Comparison of ENCODE assay signal across 25 mouse cellular contexts in genomic region chr12:70307881-70308280, GRCm38 (mm10). TPM values are rescaled to one million over a fixed set of nuclear protein-coding genes. Genes with fewer than 3 reads are reported as not detected.
"Had no signal": no experiment of that assay in that cellular context is flagged by ENCODE, and none has a peak within 500 bp of the region (broad histone marks: within the 10 kb centered on the region; RNA-seq: fewer than 3 reads in every experiment).

No protein-coding gene starts in this region.

- ATAC-seq: hindbrain, embryonic 16.5 days; inflammation-experienced regulatory T-cells, adult 6 months; intestine, embryonic 15.5 days; intestine, postnatal 0 days; liver, embryonic 12.5 days had no signal

- H3K27me3 ChIP-seq: heart, embryonic 12.5 days; hindbrain, embryonic 12.5 days; intestine, embryonic 15.5 days; limb, embryonic 13.5 days; limb, embryonic 15.5 days; liver, embryonic 12.5 days had no signal

- DNase-seq: gastrocnemius, adult 2 months; gastrocnemius, postnatal 10 days; gastrocnemius, postnatal 25 days; heart, adult 18-20 months; heart, postnatal 10 days; heart, postnatal 4 days; kidney, adult 18-20 months; kidney, adult 8-10 months; kidney, postnatal 10 days; kidney, postnatal 25 days; layer of hippocampus, postnatal 36 days had no signal

- H3K9me3 ChIP-seq: heart, embryonic 10.5 days; heart, embryonic 12.5 days; hindbrain, embryonic 10.5 days; hindbrain, embryonic 12.5 days; intestine, embryonic 15.5 days; limb, embryonic 13.5 days; limb, embryonic 15.5 days; liver, embryonic 12.5 days had no signal

- H3K27ac ChIP-seq: gastrocnemius, adult 2 months; heart, embryonic 10.5 days; hindbrain, embryonic 10.5 days; hindbrain, embryonic 12.5 days; hindbrain, embryonic 14.5 days; intestine, embryonic 15.5 days; limb, embryonic 13.5 days; limb, embryonic 15.5 days; liver, embryonic 12.5 days; liver, embryonic 14.5 days had no signal

- H3K4me2 ChIP-seq: heart, embryonic 12.5 days; hindbrain, embryonic 12.5 days; hindbrain, embryonic 14.5 days; intestine, embryonic 15.5 days; limb, embryonic 13.5 days; limb, embryonic 15.5 days; liver, embryonic 12.5 days had no signal

- H3K36me3 ChIP-seq: heart, embryonic 10.5 days; heart, embryonic 12.5 days; hindbrain, embryonic 10.5 days; hindbrain, embryonic 12.5 days; intestine, embryonic 15.5 days; limb, embryonic 13.5 days; limb, embryonic 15.5 days; liver, embryonic 12.5 days had no signal

- H3K4me3 ChIP-seq: gastrocnemius, adult 2 months; heart, embryonic 10.5 days; heart, embryonic 12.5 days; hindbrain, embryonic 10.5 days; hindbrain, embryonic 12.5 days; intestine, embryonic 15.5 days; limb, embryonic 13.5 days; limb, embryonic 15.5 days; liver, embryonic 12.5 days had no signal

- H3K4me1 ChIP-seq: heart, embryonic 10.5 days; hindbrain, embryonic 10.5 days; hindbrain, embryonic 12.5 days; intestine, embryonic 15.5 days; limb, embryonic 13.5 days; limb, embryonic 15.5 days had no signal

- H3K9ac ChIP-seq: heart, embryonic 12.5 days; hindbrain, embryonic 12.5 days; hindbrain, embryonic 14.5 days; intestine, embryonic 15.5 days; limb, embryonic 13.5 days; limb, embryonic 15.5 days; liver, embryonic 12.5 days; liver, embryonic 14.5 days had no signal

RNA-seq across cellular contexts. Expression of gene Trim9, which starts 39.5 kb away (rescaled TPM):
- total RNA-seq: heart, adult 18-20 months; liver, adult 2 months had no signal
- polyA plus RNA-seq: inflammation-experienced regulatory T-cells, adult 6 months; liver, adult 2 months had no signal
